Mouse (Mus musculus): ENCODE results near the gene Fam71d.

Gene Fam71d

GRCm38 (mm10) chr12:78748113-78748512, 56.8 kb downstream of the Fam71d start:
- TF ChIP-seq GATA4 (IDR thresholded peaks at IDR 0.05; ENCODE audit: insufficient replicate concordance, low read length) = no peak

- no peak for TF ChIP-seq GATA4 (IDR thresholded peaks at IDR 0.05; ENCODE audit: insufficient replicate concordance, low read length)
Measured at GRCm38 (mm10) chr12:78748557-78749377, 57.4 kb downstream of the Fam71d start, which contains the start of gene Mpp5. Mpp5 (plus strand) TSS chr12:78748907.

GRCm38 (mm10) chr12:78749378-78749801, 58.1 kb downstream of the Fam71d start:
- no peak for TF ChIP-seq GATA4 (IDR thresholded peaks at IDR 0.05; ENCODE audit: insufficient replicate concordance, low read length)

- TF ChIP-seq GATA4 (IDR thresholded peaks at IDR 0.05; ENCODE audit: insufficient replicate concordance, low read length) = no peak
Measured at GRCm38 (mm10) chr12:78761979-78762378, 70.6 kb downstream of the Fam71d start.

GRCm38 (mm10) chr12:78769031-78769713, 77.8 kb downstream of the Fam71d start:
- no peak for TF ChIP-seq GATA4 (IDR thresholded peaks at IDR 0.05; ENCODE audit: insufficient replicate concordance, low read length)

GRCm38 (mm10) chr12:78773211-78773610, 81.9 kb downstream of the Fam71d start:
- TF ChIP-seq GATA4 (IDR thresholded peaks at IDR 0.05; ENCODE audit: insufficient replicate concordance, low read length) = no peak

GRCm38 (mm10) chr12:78777916-78778315, 86.6 kb downstream of the Fam71d start:
- no peak for TF ChIP-seq GATA4 (IDR thresholded peaks at IDR 0.05; ENCODE audit: insufficient replicate concordance, low read length)

- TF ChIP-seq GATA4 (IDR thresholded peaks at IDR 0.05; ENCODE audit: insufficient replicate concordance, low read length) = no peak
Measured at GRCm38 (mm10) chr12:78778423-78779067, 87.2 kb downstream of the Fam71d start.
